8 mouse cellular contexts compared by ENCODE assay signal in genomic region chr6:25690629-25691028, GRCm38 (mm10). TPM values are rescaled to one million over a fixed set of nuclear protein-coding genes. Genes with fewer than 3 reads are reported as not detected.
DNase-seq lines count a peak whose midpoint lies in the region; ATAC-seq and TF ChIP-seq lines count a peak whose summit lies in the region.

Gene Gpr37, minus strand, starts transcription at chr6:25690729.

- peak within 1 kb of the TSS; percentile 72 for H3K27ac ChIP-seq in heart, embryonic 10.5 days
- no peak within 1 kb of the TSS for H3K27ac ChIP-seq in spleen, adult 2 months (ENCODE audit: insufficient read depth, low read length)
- H3K27ac ChIP-seq in limb, embryonic 13.5 days = no peak within 1 kb of the TSS
- peak within 1 kb of the TSS; percentile 62 for H3K27ac ChIP-seq in stomach, embryonic 16.5 days (ENCODE audit: low read length)

- H3K4me2 ChIP-seq in limb, embryonic 13.5 days (replicated peaks) = peak within 1 kb of the TSS; percentile 95
- H3K4me2 ChIP-seq in stomach, embryonic 16.5 days (ENCODE audit: low read depth, low read length) = peak within 1 kb of the TSS; percentile 93

- 0 out of 2 replicates have a peak, but pooled peaks have one; percentile 8 for ATAC-seq in limb, embryonic 13.5 days (ENCODE audit: low FRiP score, low read depth)
- ATAC-seq in stomach, embryonic 16.5 days (ENCODE audit: insufficient read depth, low FRiP score) = no peak

- 33% methylated on average over 7 of the region's 7 CpGs for WGBS in heart, embryonic 10.5 days
- whole genome bisulfite sequencing in spleen, adult 2 months = 35% methylated on average over 7 of the region's 7 CpGs
- whole genome bisulfite sequencing in limb, embryonic 13.5 days = 38% methylated on average over 7 of the region's 7 CpGs
- WGBS in stomach, embryonic 16.5 days = 33% methylated on average over 7 of the region's 7 CpGs

- no peak for TF ChIP-seq POLR2A in spleen, adult 2 months (IDR thresholded peaks at IDR 0.05; ENCODE audit: low read depth, low read length)

- H3K9me3 ChIP-seq in heart, embryonic 10.5 days = no peaks in the 10 kb centered on the region
- H3K9me3 ChIP-seq in limb, embryonic 13.5 days = no peaks in the 10 kb centered on the region
- no peaks in the 10 kb centered on the region for H3K9me3 ChIP-seq in stomach, embryonic 16.5 days (replicated peaks; ENCODE audit: control insufficient read depth, low read length)

- DNase-seq in heart, embryonic 10.5 days (ENCODE audit: low spot score) = no peak
- DNase-seq in heart, adult 9 months (ENCODE audit: low spot score in 2 of 2) = no peak
- DNase-seq in spleen, adult 2 months (ENCODE audit: low read depth in 1 of 2, low spot score in 2 of 2) = no peak
- DNase-seq in spleen, postnatal 10 days (ENCODE audit: low spot score in 2 of 2) = no peak
- DNase-seq in urinary bladder, postnatal 10 days (ENCODE audit: low spot score) = no peak
- DNase-seq in kidney, postnatal 36 days = no peak

- no peak for TF ChIP-seq CTCF in spleen, adult 2 months (IDR thresholded peaks at IDR 0.05; ENCODE audit: extremely low read depth, insufficient read depth, insufficient read length, insufficient replicate concordance)

- peaks cover 10% of the 10 kb centered on the region for H3K4me1 ChIP-seq in heart, embryonic 10.5 days
- no peaks in the 10 kb centered on the region for H3K4me1 ChIP-seq in spleen, adult 2 months (ENCODE audit: control insufficient read depth, insufficient read depth, insufficient read length)
- H3K4me1 ChIP-seq in limb, embryonic 13.5 days = peaks cover 18% of the 10 kb centered on the region
- peaks cover 9% of the 10 kb centered on the region; the same call in 1 of the 2 replicates for H3K4me1 ChIP-seq in stomach, embryonic 16.5 days (ENCODE audit: control insufficient read depth, insufficient read depth, low read length)

- no peaks in the 10 kb centered on the region for H3K36me3 ChIP-seq in heart, embryonic 10.5 days
- H3K36me3 ChIP-seq in spleen, adult 2 months (ENCODE audit: control insufficient read depth, insufficient read depth, low read length) = no peaks in the 10 kb centered on the region
- no peaks in the 10 kb centered on the region for H3K36me3 ChIP-seq in limb, embryonic 13.5 days
- H3K36me3 ChIP-seq in stomach, embryonic 16.5 days (ENCODE audit: control insufficient read depth, insufficient read depth, low read length) = no peaks in the 10 kb centered on the region

- H3K9ac ChIP-seq in limb, embryonic 13.5 days = peak within 1 kb of the TSS; percentile 64
- H3K9ac ChIP-seq in stomach, embryonic 16.5 days (ENCODE audit: low read length) = peak within 1 kb of the TSS; percentile 55

- peaks cover 16% of the 10 kb centered on the region for H3K27me3 ChIP-seq in heart, embryonic 10.5 days (ENCODE audit: insufficient read depth, poor library complexity, severe bottlenecking)
- H3K27me3 ChIP-seq in spleen, adult 2 months (ENCODE audit: control insufficient read depth, insufficient read depth, low read length) = 0 out of 2 replicates have a peak, but pooled peaks cover 3% of the 10 kb centered on the region
- H3K27me3 ChIP-seq in limb, embryonic 13.5 days = peaks cover 31% of the 10 kb centered on the region
- H3K27me3 ChIP-seq in stomach, embryonic 16.5 days (ENCODE audit: control insufficient read depth, insufficient read depth, low read length) = peaks cover 5% of the 10 kb centered on the region; the same call in 1 of the 2 replicates

- peak within 1 kb of the TSS; percentile 72 for H3K4me3 ChIP-seq in heart, embryonic 10.5 days
- H3K4me3 ChIP-seq in spleen, adult 2 months (ENCODE audit: extremely low read depth, insufficient read depth, insufficient read length) = peak within 1 kb of the TSS; percentile 38; the same call in 1 of the 2 replicates
- peak within 1 kb of the TSS; percentile 52 for H3K4me3 ChIP-seq in limb, embryonic 13.5 days
- peak within 1 kb of the TSS; percentile 48 for H3K4me3 ChIP-seq in stomach, embryonic 16.5 days (replicated peaks; ENCODE audit: low read length)

RNA-seq across cellular contexts. Expression of gene Gpr37, which starts in this region (rescaled TPM):
- 0.38 and 0.91 TPM in 2 replicates for polyA plus RNA-seq in heart, embryonic 10.5 days (2016; fragmentation: Nextera tagmentation; extraction: Ambion mirVana)
- polyA plus RNA-seq in spleen, adult 2 months (2012; rRNA removed) = 0.07 TPM in 1 of 2 replicates, not detected in the other
- polyA plus RNA-seq in limb, embryonic 13.5 days (2015; fragmentation: Nextera tagmentation; extraction: Ambion mirVana) = 2.0 and 2.5 TPM in 2 replicates
- polyA plus RNA-seq in stomach, embryonic 16.5 days (2015; fragmentation: Nextera tagmentation; extraction: Ambion mirVana) = 2.9 and 3.7 TPM in 2 replicates

Comparison
In these comparisons a context has a peak if more than half of its experiments do, and no peak if none do; other contexts are left out.
1. H3K27ac ChIP-seq: peak in heart, embryonic 10.5 days (single experiment) and stomach, embryonic 16.5 days (single experiment); none in spleen, adult 2 months (single experiment) and limb, embryonic 13.5 days (single experiment).
2. Peak in every context shown above with its lines, with median percentiles within 50 percentile points of each other: H3K4me3 ChIP-seq.